In the genomic region with DNA sequence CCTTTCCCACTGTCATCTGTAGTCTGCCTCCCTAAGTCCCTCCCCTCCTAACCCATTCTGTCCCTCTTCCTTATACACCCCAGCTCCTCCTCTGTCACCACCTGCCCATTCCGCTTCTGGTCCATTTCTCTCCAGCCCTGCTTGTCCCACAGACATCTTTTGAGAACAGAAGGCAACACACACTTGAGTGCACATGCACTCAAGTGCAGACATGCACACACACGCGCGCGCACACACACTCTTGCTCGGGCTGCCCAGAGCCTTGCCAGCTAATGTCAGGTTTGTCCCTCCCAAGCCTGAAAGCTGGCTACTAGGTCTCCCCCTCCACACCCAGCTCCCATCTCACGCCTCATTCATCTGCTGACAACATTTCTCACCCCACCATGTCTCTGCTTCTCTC, we compare ENCODE assay signal across 31 mouse cellular contexts. TPM values are rescaled to one million over a fixed set of nuclear protein-coding genes. Genes with fewer than 3 reads are reported as not detected.
DNase-seq lines count a peak whose midpoint lies in the region; ATAC-seq and TF ChIP-seq lines count a peak whose summit lies in the region.
"Had no signal": no experiment of that assay in that cellular context is flagged by ENCODE, and none has a peak within 500 bp of the region (broad histone marks: within the 10 kb centered on the region; RNA-seq: fewer than 3 reads in every experiment).

No protein-coding gene starts in this region.

- H3K36me3 ChIP-seq in hindbrain, postnatal 0 days (ENCODE audit: insufficient read depth, low read length), result no peaks in the 10 kb centered on the region
- H3K36me3 ChIP-seq in hindbrain, embryonic 16.5 days (ENCODE audit: control insufficient read depth, insufficient read depth, low read length), result peaks cover 2% of the 10 kb centered on the region; the same call in 1 of the 2 replicates
- H3K36me3 ChIP-seq: embryonic facial prominence, embryonic 12.5 days; forebrain, embryonic 15.5 days had no signal

- no peaks in the 10 kb centered on the region for H3K27me3 ChIP-seq in hindbrain, postnatal 0 days (ENCODE audit: insufficient read depth, low read length)
- 0 out of 2 replicates have a peak, but pooled peaks cover 2% of the 10 kb centered on the region for H3K27me3 ChIP-seq in hindbrain, embryonic 16.5 days (replicated peaks; ENCODE audit: control insufficient read depth, insufficient read depth, low read length)
- H3K27me3 ChIP-seq in cerebellum, adult 2 months (ENCODE audit: control insufficient read depth, insufficient read depth, low read length), result no peaks in the 10 kb centered on the region
- H3K27me3 ChIP-seq: forebrain, embryonic 15.5 days; neural tube, embryonic 12.5 days had no signal

- no peak overlapping the region for H3K4me2 ChIP-seq in hindbrain, postnatal 0 days (ENCODE audit: low read depth, low read length)
- no peak overlapping the region for H3K4me2 ChIP-seq in hindbrain, embryonic 16.5 days (ENCODE audit: low read length)
- H3K4me2 ChIP-seq: embryonic facial prominence, embryonic 12.5 days; forebrain, embryonic 15.5 days; heart, embryonic 11.5 days; limb, embryonic 12.5 days; liver, embryonic 15.5 days; lung, embryonic 14.5 days; neural tube, embryonic 12.5 days had no signal

- TF ChIP-seq POLR2A in cerebellum, adult 2 months (IDR thresholded peaks at IDR 0.05; ENCODE audit: borderline replicate concordance, insufficient read depth, low read length), result 0 out of 2 replicates have a peak, but pooled peaks have one; percentile 19

- DNase-seq in hindbrain, postnatal 0 days (ENCODE audit: low spot score), result peak; percentile 40
- DNase-seq in cerebellum, adult 11 months, result peak; percentile 59
- DNase-seq in cerebellum, adult 2 months, result peak; percentile 63 to 66
- peak; percentile 69 to 79 for DNase-seq in cerebellum, postnatal 14 days
- DNase-seq in retina, postnatal 1 day, result no peak
- no peak for DNase-seq in natural killer cell, adult 2 months (ENCODE audit: low spot score in 2 of 2)
- no peak for DNase-seq in heart, postnatal 10 days
- DNase-seq: adrenal gland, postnatal 14 days; gastrocnemius, adult 2 months; gastrocnemius, postnatal 36 days; heart, adult 18-20 months; heart, postnatal 4 days; kidney, adult 9 months; kidney, postnatal 10 days; layer of hippocampus, adult 9-11 months; lung, embryonic 14.5 days; lung, postnatal 14 days; right cerebral cortex, postnatal 4 days; thymus, adult 2 months; thymus, postnatal 36 days had no signal

- H3K9me3 ChIP-seq in hindbrain, postnatal 0 days (ENCODE audit: low read length), result no peaks in the 10 kb centered on the region
- H3K9me3 ChIP-seq in hindbrain, embryonic 16.5 days (ENCODE audit: control insufficient read depth, low read length), result no peaks in the 10 kb centered on the region
- H3K9me3 ChIP-seq: embryonic facial prominence, embryonic 12.5 days; forebrain, embryonic 15.5 days; limb, embryonic 12.5 days; liver, embryonic 15.5 days; neural tube, embryonic 12.5 days had no signal

- H3K4me3 ChIP-seq in hindbrain, postnatal 0 days (ENCODE audit: low read length), result no peak overlapping the region
- no peak overlapping the region for H3K4me3 ChIP-seq in hindbrain, embryonic 16.5 days (ENCODE audit: low read length)
- H3K4me3 ChIP-seq in cerebellum, adult 2 months (replicated peaks; ENCODE audit: insufficient read depth, low read depth, low read length), result peak overlapping the region; percentile 9
- H3K4me3 ChIP-seq: embryonic facial prominence, embryonic 12.5 days; forebrain, embryonic 15.5 days; gastrocnemius, adult 2 months; limb, embryonic 12.5 days; liver, embryonic 15.5 days; neural tube, embryonic 12.5 days had no signal

- ATAC-seq in hindbrain, postnatal 0 days, result no peak
- no peak for ATAC-seq in hindbrain, embryonic 16.5 days
- ATAC-seq: CD4-positive, CD25-positive, alpha-beta regulatory T cell, adult 4 months; forebrain, embryonic 15.5 days; intestine, postnatal 0 days; midbrain, embryonic 16.5 days had no signal

- H3K4me1 ChIP-seq in hindbrain, postnatal 0 days (ENCODE audit: insufficient read depth, low read length), result peaks cover 25% of the 10 kb centered on the region
- H3K4me1 ChIP-seq in hindbrain, embryonic 16.5 days (ENCODE audit: control insufficient read depth, insufficient read depth, low read depth, low read length), result peaks cover 44% of the 10 kb centered on the region
- H3K4me1 ChIP-seq in cerebellum, adult 2 months (ENCODE audit: control insufficient read depth, insufficient read depth, low read length), result peaks cover 67% of the 10 kb centered on the region

- H3K9ac ChIP-seq in hindbrain, postnatal 0 days (replicated peaks; ENCODE audit: low read length), result no peak overlapping the region
- H3K9ac ChIP-seq in hindbrain, embryonic 16.5 days (ENCODE audit: low read depth, low read length), result no peak overlapping the region
- H3K9ac ChIP-seq: embryonic facial prominence, embryonic 12.5 days; forebrain, embryonic 15.5 days; limb, embryonic 12.5 days; liver, embryonic 15.5 days; lung, embryonic 14.5 days; neural tube, embryonic 12.5 days had no signal

- 76% methylated on average over 7 of the region's 7 CpGs for WGBS in hindbrain, postnatal 0 days
- WGBS in hindbrain, embryonic 16.5 days, result 85% methylated on average over 7 of the region's 7 CpGs
- WGBS in cerebellum, adult 2 months, result 20% methylated on average over 7 of the region's 7 CpGs

- no peak overlapping the region for H3K27ac ChIP-seq in hindbrain, postnatal 0 days
- no peak overlapping the region for H3K27ac ChIP-seq in hindbrain, embryonic 16.5 days (ENCODE audit: low read depth, low read length)
- peak overlapping the region; percentile 98 for H3K27ac ChIP-seq in cerebellum, adult 2 months (ENCODE audit: insufficient read depth, low read length)
- H3K27ac ChIP-seq: embryonic facial prominence, embryonic 12.5 days; forebrain, embryonic 15.5 days; gastrocnemius, adult 2 months; limb, embryonic 12.5 days; liver, embryonic 15.5 days; neural tube, embryonic 12.5 days had no signal

- no peak for TF ChIP-seq CTCF in hindbrain, postnatal 0 days (IDR thresholded peaks at IDR 0.05; ENCODE audit: low read depth)
- no peak for TF ChIP-seq CTCF in cerebellum, adult 2 months (IDR thresholded peaks at IDR 0.05; ENCODE audit: borderline replicate concordance, insufficient read depth, low read depth, low read length)

- intact Hi-C loops in heart, postnatal 10 days (cut with DNase I), result no loop called here

RNA-seq across cellular contexts. Expression of a gene that starts 4.9 kb away (rescaled TPM):
- 88.0 and 96.8 TPM in 2 replicates for total RNA-seq in hindbrain, postnatal 0 days (2014; rRNA removed)
- 59.9 and 63.1 TPM in 2 replicates for polyA plus RNA-seq in hindbrain, postnatal 0 days (2015; fragmentation: Nextera tagmentation; extraction: Ambion mirVana)
- polyA plus RNA-seq in hindbrain, embryonic 16.5 days (2015; fragmentation: Nextera tagmentation; extraction: Ambion mirVana), result 77.8 and 78.4 TPM in 2 replicates
- 155 and 187 TPM in 2 replicates for polyA plus RNA-seq in cerebellum, adult 2 months (2012; rRNA removed)
- 10 to 100 TPM; 39.7 to 40.1 TPM for total RNA-seq in heart, postnatal 10 days (2021)

RNA-seq across cellular contexts. Expression of a gene that starts 9.6 kb away (rescaled TPM):
- 71.4 and 74.1 TPM in 2 replicates for total RNA-seq in hindbrain, postnatal 0 days (2014; rRNA removed)
- polyA plus RNA-seq in hindbrain, postnatal 0 days (2015; fragmentation: Nextera tagmentation; extraction: Ambion mirVana), result 17.0 and 21.0 TPM in 2 replicates
- polyA plus RNA-seq in hindbrain, embryonic 16.5 days (2015; fragmentation: Nextera tagmentation; extraction: Ambion mirVana), result 20.3 and 21.6 TPM in 2 replicates
- 2.1 and 2.8 TPM in 2 replicates for polyA plus RNA-seq in cerebellum, adult 2 months (2012; rRNA removed)
- total RNA-seq in heart, postnatal 10 days (2021), result not detected
- total RNA-seq: gastrocnemius, adult 2 months; gastrocnemius, postnatal 36 days; heart, adult 18-20 months; heart, postnatal 4 days; liver, adult 2 months had no signal
- polyA plus RNA-seq: CD4-positive, CD25-positive, alpha-beta regulatory T cell, adult 4 months; liver, adult 2 months had no signal

RNA-seq across cellular contexts. Expression of a gene that starts 38.4 kb away (rescaled TPM):
- 155 and 173 TPM in 2 replicates for total RNA-seq in hindbrain, postnatal 0 days (2014; rRNA removed)
- 55.3 and 55.8 TPM in 2 replicates for polyA plus RNA-seq in hindbrain, postnatal 0 days (2015; fragmentation: Nextera tagmentation; extraction: Ambion mirVana)
- 42.1 and 46.4 TPM in 2 replicates for polyA plus RNA-seq in hindbrain, embryonic 16.5 days (2015; fragmentation: Nextera tagmentation; extraction: Ambion mirVana)
- 88.3 and 92.6 TPM in 2 replicates for polyA plus RNA-seq in cerebellum, adult 2 months (2012; rRNA removed)
- total RNA-seq in heart, postnatal 10 days (2021), result 10 to 100 TPM; 38.6 to 39.5 TPM

RNA-seq across cellular contexts. Expression of a gene that starts 38.7 kb away (rescaled TPM):
- 52.7 and 69.3 TPM in 2 replicates for total RNA-seq in hindbrain, postnatal 0 days (2014; rRNA removed)
- 33.9 and 36.4 TPM in 2 replicates for polyA plus RNA-seq in hindbrain, postnatal 0 days (2015; fragmentation: Nextera tagmentation; extraction: Ambion mirVana)
- 50.5 and 52.5 TPM in 2 replicates for polyA plus RNA-seq in hindbrain, embryonic 16.5 days (2015; fragmentation: Nextera tagmentation; extraction: Ambion mirVana)
- polyA plus RNA-seq in cerebellum, adult 2 months (2012; rRNA removed), result 41.3 and 46.6 TPM in 2 replicates
- total RNA-seq in heart, postnatal 10 days (2021), result under 1 TPM; 0.38 to 0.52 TPM
- total RNA-seq: gastrocnemius, adult 2 months had no signal
- polyA plus RNA-seq: CD4-positive, CD25-positive, alpha-beta regulatory T cell, adult 4 months had no signal

Comparison
In these comparisons a context has a peak if more than half of its experiments do, and no peak if none do; other contexts are left out.
1. DNase-seq: peak in hindbrain, postnatal 0 days (single experiment), cerebellum, adult 11 months (single experiment), cerebellum, adult 2 months (2 of 2) and cerebellum, postnatal 14 days (2 of 2); none in retina, postnatal 1 day (single experiment), natural killer cell, adult 2 months (0 of 2) and heart, postnatal 10 days (0 of 2).